Mouse (Mus musculus): Measurements from ENCODE around the gene Cwc27. TPM values are rescaled to one million over a fixed set of nuclear protein-coding genes. Genes with fewer than 3 reads are reported as not detected.

Cwc27 gene
- polyA plus RNA-seq, 1 experiment from 2014 or later = 15.0 TPM

- ATAC-seq = no peak
- no peaks in the 10 kb centered on the region for H3K4me1 ChIP-seq (ENCODE audit: insufficient read depth, low read depth, low read length)
- no peak overlapping the region for H3K4me2 ChIP-seq (replicated peaks; ENCODE audit: low read depth, low read length)
- no peak overlapping the region for H3K9ac ChIP-seq (replicated peaks; ENCODE audit: low read depth)
- H3K27me3 ChIP-seq (replicated peaks; ENCODE audit: insufficient read depth, low read length) = no peaks in the 10 kb centered on the region
- no peak for DNase-seq (ENCODE audit: low spot score)
- no peaks in the 10 kb centered on the region for H3K36me3 ChIP-seq (ENCODE audit: insufficient read depth, low read length)
- no peaks in the 10 kb centered on the region for H3K9me3 ChIP-seq (ENCODE audit: low read length)
- TF ChIP-seq EP300 (IDR thresholded peaks at IDR 0.05) (no peak), CTCF (IDR thresholded peaks at IDR 0.05) (no peak)
- no peak overlapping the region for H3K27ac ChIP-seq (ENCODE audit: low read length)
- H3K4me3 ChIP-seq (ENCODE audit: low read depth, low read length) = no peak overlapping the region
- 64% methylated on average over 14 of the region's 14 CpGs for WGBS
Measured at GRCm38 (mm10) chr13:104606786-104607580, 210.0 kb downstream of the Cwc27 start.

GRCm38 (mm10) chr13:104605111-104605510, 211.8 kb downstream of the Cwc27 start:
- H3K4me2 ChIP-seq (replicated peaks; ENCODE audit: low read depth, low read length) = no peak overlapping the region
- no peak overlapping the region for H3K27ac ChIP-seq (ENCODE audit: low read length)
- no peaks in the 10 kb centered on the region for H3K27me3 ChIP-seq (replicated peaks; ENCODE audit: insufficient read depth, low read length)
- H3K4me1 ChIP-seq (ENCODE audit: insufficient read depth, low read depth, low read length) = no peaks in the 10 kb centered on the region
- WGBS = 39% methylated on average over 2 of the region's 2 CpGs
- no peaks in the 10 kb centered on the region for H3K36me3 ChIP-seq (ENCODE audit: insufficient read depth, low read length)
- H3K9ac ChIP-seq (replicated peaks; ENCODE audit: low read depth) = no peak overlapping the region
- H3K4me3 ChIP-seq (ENCODE audit: low read depth, low read length) = no peak overlapping the region
- ATAC-seq (peak; percentile 68), DNase-seq (ENCODE audit: low spot score) (peak; percentile 87)
- no peak for TF ChIP-seq CTCF (IDR thresholded peaks at IDR 0.05)
- TF ChIP-seq EP300 (IDR thresholded peaks at IDR 0.05) = 0 out of 2 replicates have a peak, but pooled peaks have one; percentile 49
- H3K9me3 ChIP-seq (ENCODE audit: low read length) = no peaks in the 10 kb centered on the region

GRCm38 (mm10) chr13:104602197-104602596, 214.7 kb downstream of the Cwc27 start:
- H3K36me3 ChIP-seq (ENCODE audit: insufficient read depth, low read length) = no peaks in the 10 kb centered on the region
- WGBS = 81% methylated on average over 6 of the region's 6 CpGs
- no peak overlapping the region for H3K27ac ChIP-seq (ENCODE audit: low read length)
- H3K4me1 ChIP-seq (ENCODE audit: insufficient read depth, low read depth, low read length) = no peaks in the 10 kb centered on the region
- ATAC-seq (0 out of 2 replicates have a peak, but pooled peaks have one; percentile 17), DNase-seq (ENCODE audit: low spot score) (no peak)
- TF ChIP-seq EP300 (IDR thresholded peaks at IDR 0.05) (no peak), CTCF (IDR thresholded peaks at IDR 0.05) (no peak)
- H3K27me3 ChIP-seq (replicated peaks; ENCODE audit: insufficient read depth, low read length) = no peaks in the 10 kb centered on the region
- no peak overlapping the region for H3K9ac ChIP-seq (replicated peaks; ENCODE audit: low read depth)
- H3K4me2 ChIP-seq (replicated peaks; ENCODE audit: low read depth, low read length) = no peak overlapping the region
- no peak overlapping the region for H3K4me3 ChIP-seq (ENCODE audit: low read depth, low read length)
- no peaks in the 10 kb centered on the region for H3K9me3 ChIP-seq (ENCODE audit: low read length)

GRCm38 (mm10) chr13:104601783-104602182, 215.2 kb downstream of the Cwc27 start:
- WGBS = 68% methylated on average over 3 of the region's 3 CpGs
- no peaks in the 10 kb centered on the region for H3K36me3 ChIP-seq (ENCODE audit: insufficient read depth, low read length)
- H3K9me3 ChIP-seq (ENCODE audit: low read length) = no peaks in the 10 kb centered on the region
- peak; percentile 25 for DNase-seq (ENCODE audit: low spot score)
- no peaks in the 10 kb centered on the region for H3K27me3 ChIP-seq (replicated peaks; ENCODE audit: insufficient read depth, low read length)
- no peak overlapping the region for H3K4me2 ChIP-seq (replicated peaks; ENCODE audit: low read depth, low read length)
- 0 out of 2 replicates have a peak, but pooled peaks have one; percentile 14 for ATAC-seq
- H3K4me3 ChIP-seq (ENCODE audit: low read depth, low read length) = no peak overlapping the region
- no peak for TF ChIP-seq EP300 (IDR thresholded peaks at IDR 0.05)
- TF ChIP-seq CTCF (IDR thresholded peaks at IDR 0.05) = no peak
- no peaks in the 10 kb centered on the region for H3K4me1 ChIP-seq (ENCODE audit: insufficient read depth, low read depth, low read length)
- no peak overlapping the region for H3K9ac ChIP-seq (replicated peaks; ENCODE audit: low read depth)
- no peak overlapping the region for H3K27ac ChIP-seq (ENCODE audit: low read length)

GRCm38 (mm10) chr13:104596199-104596598, 220.7 kb downstream of the Cwc27 start:
- Histone ChIP-seq H3K4me2 (replicated peaks; ENCODE audit: low read depth, low read length) (no peak overlapping the region), H3K27me3 (replicated peaks; ENCODE audit: insufficient read depth, low read length) (no peaks in the 10 kb centered on the region), H3K36me3 (ENCODE audit: insufficient read depth, low read length) (no peaks in the 10 kb centered on the region), H3K9me3 (ENCODE audit: low read length) (no peaks in the 10 kb centered on the region), H3K4me1 (ENCODE audit: insufficient read depth, low read depth, low read length) (no peaks in the 10 kb centered on the region), H3K9ac (replicated peaks; ENCODE audit: low read depth) (no peak overlapping the region), H3K27ac (ENCODE audit: low read length) (no peak overlapping the region), H3K4me3 (ENCODE audit: low read depth, low read length) (no peak overlapping the region)
- no peak for TF ChIP-seq EP300 (IDR thresholded peaks at IDR 0.05)
- no peak for TF ChIP-seq CTCF (IDR thresholded peaks at IDR 0.05)
- ATAC-seq (no peak), DNase-seq (ENCODE audit: low spot score) (no peak)
- 80% methylated on average over 4 of the region's 4 CpGs for WGBS

- 75% methylated on average over 4 of the region's 4 CpGs for WGBS
- no peak overlapping the region for H3K27ac ChIP-seq (ENCODE audit: low read length)
Measured at GRCm38 (mm10) chr13:104594820-104595351, 222.1 kb downstream of the Cwc27 start.

More at GRCm38 (mm10) chr13:104594820-104595351, 222.1 kb downstream of the Cwc27 start:
- Histone ChIP-seq H3K4me2 (replicated peaks; ENCODE audit: low read depth, low read length) (no peak overlapping the region), H3K4me3 (ENCODE audit: low read depth, low read length) (no peak overlapping the region), H3K4me1 (ENCODE audit: insufficient read depth, low read depth, low read length) (no peaks in the 10 kb centered on the region), H3K27me3 (replicated peaks; ENCODE audit: insufficient read depth, low read length) (no peaks in the 10 kb centered on the region), H3K9me3 (ENCODE audit: low read length) (no peaks in the 10 kb centered on the region), H3K36me3 (ENCODE audit: insufficient read depth, low read length) (no peaks in the 10 kb centered on the region), H3K9ac (replicated peaks; ENCODE audit: low read depth) (no peak overlapping the region)
- DNase-seq (ENCODE audit: low spot score) (no peak), ATAC-seq (no peak)
- TF ChIP-seq CTCF (IDR thresholded peaks at IDR 0.05) = no peak
- TF ChIP-seq EP300 (IDR thresholded peaks at IDR 0.05) = no peak

Data from lung, postnatal 0 days (tissue).